In the genomic region with DNA sequence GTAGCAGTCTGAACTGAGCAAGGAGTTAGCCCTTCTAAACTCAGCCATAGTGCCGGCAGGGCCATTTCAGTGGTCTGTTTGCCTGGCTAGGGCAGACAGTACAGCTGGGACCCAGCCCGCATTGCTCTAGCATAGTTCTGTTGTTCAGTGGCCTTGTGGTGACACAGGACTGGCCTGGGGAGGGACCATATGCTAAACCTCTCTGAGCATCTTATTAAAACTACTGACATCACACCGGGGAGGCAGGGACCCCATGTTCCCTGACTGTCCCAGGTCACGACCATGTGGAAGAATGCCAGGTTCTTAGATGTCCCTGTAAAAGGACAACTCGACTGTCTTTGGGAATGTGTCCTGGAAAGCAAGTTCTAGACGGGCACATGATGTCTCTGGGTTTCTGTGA, we compare ENCODE assay signal across 9 mouse cellular contexts. TPM values are rescaled to one million over a fixed set of nuclear protein-coding genes. Genes with fewer than 3 reads are reported as not detected.
A peak's percentile ranks its signal among the peaks of the same experiment; 100 is the strongest.
DNase-seq lines count a peak whose midpoint lies in the region; ATAC-seq and TF ChIP-seq lines count a peak whose summit lies in the region.
"Had no signal": no experiment of that assay in that cellular context is flagged by ENCODE, and none has a peak within 500 bp of the region (broad histone marks: within the 10 kb centered on the region; RNA-seq: fewer than 3 reads in every experiment).

No protein-coding gene starts in this region.

- H3K36me3 ChIP-seq in heart, embryonic 13.5 days: peaks cover 5% of the 10 kb centered on the region
- H3K36me3 ChIP-seq in midbrain, embryonic 13.5 days: peaks cover 7% of the 10 kb centered on the region
- H3K36me3 ChIP-seq in midbrain, embryonic 10.5 days: peaks cover 6% of the 10 kb centered on the region
- H3K36me3 ChIP-seq in intestine, postnatal 0 days (ENCODE audit: control insufficient read depth, insufficient read depth): peaks cover 4% of the 10 kb centered on the region
- peaks cover 1% of the 10 kb centered on the region; the same call in 1 of the 2 replicates for H3K36me3 ChIP-seq in stomach, embryonic 16.5 days (ENCODE audit: control insufficient read depth, insufficient read depth, low read length)

- peaks cover 10% of the 10 kb centered on the region for H3K4me1 ChIP-seq in heart, embryonic 13.5 days
- no peaks in the 10 kb centered on the region for H3K4me1 ChIP-seq in midbrain, embryonic 13.5 days (replicated peaks)
- H3K4me1 ChIP-seq in midbrain, embryonic 10.5 days: peaks cover 14% of the 10 kb centered on the region
- H3K4me1 ChIP-seq in intestine, postnatal 0 days (replicated peaks; ENCODE audit: control insufficient read depth, insufficient read depth, low read length): no peaks in the 10 kb centered on the region
- H3K4me1 ChIP-seq in stomach, embryonic 16.5 days (ENCODE audit: control insufficient read depth, insufficient read depth, low read length): peaks cover 8% of the 10 kb centered on the region; the same call in 1 of the 2 replicates

- no peak for DNase-seq in heart, postnatal 36 days
- DNase-seq in midbrain, embryonic 10.5 days (ENCODE audit: low spot score): no peak
- no peak for DNase-seq in spleen, adult 18-20 months
- DNase-seq in spleen, postnatal 36 days (ENCODE audit: low spot score in 2 of 2): no peak

- H3K9me3 ChIP-seq in heart, embryonic 13.5 days: no peaks in the 10 kb centered on the region
- H3K9me3 ChIP-seq in midbrain, embryonic 13.5 days: no peaks in the 10 kb centered on the region
- no peaks in the 10 kb centered on the region for H3K9me3 ChIP-seq in midbrain, embryonic 10.5 days (replicated peaks)
- H3K9me3 ChIP-seq in intestine, postnatal 0 days (ENCODE audit: control insufficient read depth): no peaks in the 10 kb centered on the region
- H3K9me3 ChIP-seq in stomach, embryonic 16.5 days (replicated peaks; ENCODE audit: control insufficient read depth, low read length): no peaks in the 10 kb centered on the region

- H3K27ac ChIP-seq in heart, embryonic 13.5 days (replicated peaks): no peak overlapping the region
- no peak overlapping the region for H3K27ac ChIP-seq in midbrain, embryonic 13.5 days
- no peak overlapping the region for H3K27ac ChIP-seq in midbrain, embryonic 10.5 days (replicated peaks)
- 0 out of 2 replicates have a peak overlapping the region, but pooled peaks have one; percentile 35 for H3K27ac ChIP-seq in intestine, postnatal 0 days (ENCODE audit: low read depth, low read length)
- H3K27ac ChIP-seq in stomach, embryonic 16.5 days (ENCODE audit: low read length): peak overlapping the region; percentile 34; the same call in 1 of the 2 replicates
- H3K27ac ChIP-seq: gastrocnemius, adult 2 months had no signal

- no peak for ATAC-seq in heart, embryonic 13.5 days (ENCODE audit: extremely low read depth, insufficient number of reproducible peaks, low FRiP score, low TSS enrichment)
- ATAC-seq in midbrain, embryonic 13.5 days: peak; percentile 8
- 0 out of 2 replicates have a peak, but pooled peaks have one; percentile 28 for ATAC-seq in intestine, postnatal 0 days
- 0 out of 2 replicates have a peak, but pooled peaks have one; percentile 2 for ATAC-seq in stomach, embryonic 16.5 days (ENCODE audit: insufficient read depth, low FRiP score)

- intact Hi-C loops in heart, postnatal 36 days (cut with DNase I): loop anchor here (1.0 to 2.0 kb wide), 4 partner anchors 121 to 413 kb away; no protein-coding TSS in a partner anchor

- H3K27me3 ChIP-seq in heart, embryonic 13.5 days (replicated peaks): peaks cover 87% of the 10 kb centered on the region
- H3K27me3 ChIP-seq in midbrain, embryonic 13.5 days: peaks cover 69% of the 10 kb centered on the region
- peaks cover 74% of the 10 kb centered on the region for H3K27me3 ChIP-seq in midbrain, embryonic 10.5 days (ENCODE audit: low read depth, poor library complexity, severe bottlenecking)
- H3K27me3 ChIP-seq in intestine, postnatal 0 days (replicated peaks; ENCODE audit: control insufficient read depth, insufficient read depth, low read length): peaks cover 43% of the 10 kb centered on the region
- H3K27me3 ChIP-seq in stomach, embryonic 16.5 days (ENCODE audit: control insufficient read depth, insufficient read depth, low read length): peaks cover 32% of the 10 kb centered on the region

- 24% methylated on average over 6 of the region's 6 CpGs for WGBS in heart, embryonic 13.5 days
- WGBS in midbrain, embryonic 13.5 days: 34% methylated on average over 6 of the region's 6 CpGs
- 43% methylated on average over 6 of the region's 6 CpGs for WGBS in midbrain, embryonic 10.5 days
- WGBS in intestine, postnatal 0 days: 23% methylated on average over 6 of the region's 6 CpGs
- 16% methylated on average over 6 of the region's 6 CpGs for WGBS in stomach, embryonic 16.5 days

- no peak overlapping the region; the same call in 1 of the 2 replicates for H3K9ac ChIP-seq in heart, embryonic 13.5 days
- no peak overlapping the region for H3K9ac ChIP-seq in midbrain, embryonic 13.5 days (replicated peaks)
- H3K9ac ChIP-seq in intestine, postnatal 0 days (ENCODE audit: low read depth, low read length): no peak overlapping the region
- H3K9ac ChIP-seq in stomach, embryonic 16.5 days (ENCODE audit: low read length): peak overlapping the region; percentile 50; the same call in 1 of the 2 replicates

- no peak for TF ChIP-seq CTCF in intestine, postnatal 0 days (IDR thresholded peaks at IDR 0.05; ENCODE audit: low read depth)

- H3K4me3 ChIP-seq in heart, embryonic 13.5 days: no peak overlapping the region
- no peak overlapping the region for H3K4me3 ChIP-seq in midbrain, embryonic 13.5 days (replicated peaks)
- H3K4me3 ChIP-seq in midbrain, embryonic 10.5 days: no peak overlapping the region
- no peak overlapping the region for H3K4me3 ChIP-seq in intestine, postnatal 0 days (ENCODE audit: low read depth, low read length)
- H3K4me3 ChIP-seq in stomach, embryonic 16.5 days (replicated peaks; ENCODE audit: low read length): no peak overlapping the region

- 0 out of 2 replicates have a peak overlapping the region, but pooled peaks have one; percentile 29 for H3K4me2 ChIP-seq in heart, embryonic 13.5 days
- H3K4me2 ChIP-seq in midbrain, embryonic 13.5 days (replicated peaks): no peak overlapping the region
- H3K4me2 ChIP-seq in intestine, postnatal 0 days (replicated peaks; ENCODE audit: low read depth): peak overlapping the region; percentile 35; the same call in 1 of the 2 replicates
- peak overlapping the region; percentile 41; the same call in 1 of the 2 replicates for H3K4me2 ChIP-seq in stomach, embryonic 16.5 days (ENCODE audit: low read depth, low read length)

RNA-seq across cellular contexts. Expression of gene Foxf1, which starts 8.0 kb away (rescaled TPM):
- polyA plus RNA-seq in heart, embryonic 13.5 days (2015; fragmentation: Nextera tagmentation; extraction: Ambion mirVana): 7.7 and 9.5 TPM in 2 replicates
- under 1 TPM; 0.22 to 0.25 TPM for total RNA-seq in heart, postnatal 36 days (2021)
- 0.39 and 0.71 TPM in 2 replicates for polyA plus RNA-seq in midbrain, embryonic 13.5 days (2015; fragmentation: Nextera tagmentation; extraction: Ambion mirVana)
- polyA plus RNA-seq in midbrain, embryonic 10.5 days (2016; fragmentation: Nextera tagmentation; extraction: Ambion mirVana): 0.17 and 1.1 TPM in 2 replicates
- polyA plus RNA-seq in intestine, postnatal 0 days (2015; fragmentation: Nextera tagmentation; extraction: Ambion mirVana): 49.8 and 50.1 TPM in 2 replicates
- polyA plus RNA-seq in stomach, embryonic 16.5 days (2015; fragmentation: Nextera tagmentation; extraction: Ambion mirVana): 98.1 and 101 TPM in 2 replicates

RNA-seq across cellular contexts. Expression of gene Mthfsd, which starts 16.1 kb away (rescaled TPM):
- polyA plus RNA-seq in heart, embryonic 13.5 days (2015; fragmentation: Nextera tagmentation; extraction: Ambion mirVana): 35.3 and 42.8 TPM in 2 replicates
- total RNA-seq in heart, postnatal 36 days (2021): 10 to 100 TPM; 11.0 to 12.2 TPM
- 57.8 and 60.7 TPM in 2 replicates for polyA plus RNA-seq in midbrain, embryonic 13.5 days (2015; fragmentation: Nextera tagmentation; extraction: Ambion mirVana)
- 66.3 and 66.8 TPM in 2 replicates for polyA plus RNA-seq in midbrain, embryonic 10.5 days (2016; fragmentation: Nextera tagmentation; extraction: Ambion mirVana)
- 24.9 and 25.1 TPM in 2 replicates for polyA plus RNA-seq in intestine, postnatal 0 days (2015; fragmentation: Nextera tagmentation; extraction: Ambion mirVana)
- polyA plus RNA-seq in stomach, embryonic 16.5 days (2015; fragmentation: Nextera tagmentation; extraction: Ambion mirVana): 51.1 and 57.5 TPM in 2 replicates

RNA-seq across cellular contexts. Expression of gene Foxc2, which starts 23.8 kb away (rescaled TPM):
- polyA plus RNA-seq in heart, embryonic 13.5 days (2015; fragmentation: Nextera tagmentation; extraction: Ambion mirVana): 6.8 and 7.4 TPM in 2 replicates
- total RNA-seq in heart, postnatal 36 days (2021): 1 to 10 TPM; 1.9 to 2.4 TPM
- polyA plus RNA-seq in midbrain, embryonic 13.5 days (2015; fragmentation: Nextera tagmentation; extraction: Ambion mirVana): 1.3 and 1.9 TPM in 2 replicates
- polyA plus RNA-seq in midbrain, embryonic 10.5 days (2016; fragmentation: Nextera tagmentation; extraction: Ambion mirVana): 5.1 and 6.1 TPM in 2 replicates
- polyA plus RNA-seq in intestine, postnatal 0 days (2015; fragmentation: Nextera tagmentation; extraction: Ambion mirVana): 0.48 and 0.60 TPM in 2 replicates
- 0.12 and 0.14 TPM in 2 replicates for polyA plus RNA-seq in stomach, embryonic 16.5 days (2015; fragmentation: Nextera tagmentation; extraction: Ambion mirVana)

RNA-seq across cellular contexts. Expression of gene Foxl1, which starts 35.6 kb away (rescaled TPM):
- polyA plus RNA-seq in heart, embryonic 13.5 days (2015; fragmentation: Nextera tagmentation; extraction: Ambion mirVana): 0.52 and 0.64 TPM in 2 replicates
- total RNA-seq in heart, postnatal 36 days (2021): under 1 TPM in 1 of 2 experiments, not detected in 1; 0.14 TPM
- 0.12 and 0.13 TPM in 2 replicates for polyA plus RNA-seq in midbrain, embryonic 13.5 days (2015; fragmentation: Nextera tagmentation; extraction: Ambion mirVana)
- 1.1 TPM in 2 replicates for polyA plus RNA-seq in midbrain, embryonic 10.5 days (2016; fragmentation: Nextera tagmentation; extraction: Ambion mirVana)
- polyA plus RNA-seq in intestine, postnatal 0 days (2015; fragmentation: Nextera tagmentation; extraction: Ambion mirVana): 2.6 and 2.8 TPM in 2 replicates
- 3.4 and 4.0 TPM in 2 replicates for polyA plus RNA-seq in stomach, embryonic 16.5 days (2015; fragmentation: Nextera tagmentation; extraction: Ambion mirVana)
- total RNA-seq: gastrocnemius, adult 2 months had no signal

Comparison
In these comparisons a context has a peak if more than half of its experiments do, and no peak if none do; other contexts are left out.
1. H3K27ac ChIP-seq: peak in intestine, postnatal 0 days (single experiment) and stomach, embryonic 16.5 days (single experiment); none in heart, embryonic 13.5 days (single experiment), midbrain, embryonic 13.5 days (single experiment) and midbrain, embryonic 10.5 days (single experiment).